Mouse (Mus musculus) hindbrain, embryonic 12.5 days (tissue): ENCODE measurements at regions not wholly inside any gene's neighbourhood (a gene's known extent, or its start where the extent isn't known, plus 50 kb on each side); places are given as distances from the start of the nearest gene placed in this dataset.

Source experiments
- ATAC-seq: fragments of 200-750 bp; cut with Nextera tagmentation; 2 replicates; pipeline ENCODE4 v1.8.0; 2017; ENCODE audit warnings: moderate TSS enrichment; ENCODE audit not compliant: low FRiP score
- H3K27ac ChIP-seq: fragments of 300-500 bp; sonication (generic); 2 replicates; pipeline ENCODE4 v1.5.1; 2016; ENCODE audit warnings: mild to moderate bottlenecking
- H3K27me3 ChIP-seq: fragments of 300-500 bp; sonication (generic); 2 replicates; pipeline ENCODE4 v1.6.1; 2016; ENCODE audit warnings: mild to moderate bottlenecking
- H3K36me3 ChIP-seq: fragments of 300-500 bp; sonication (generic); 2 replicates; pipeline ENCODE4 v1.6.1; 2016; ENCODE audit warnings: mild to moderate bottlenecking
- H3K4me1 ChIP-seq: fragments of 300-500 bp; sonication (generic); 2 replicates; pipeline ENCODE4 v1.6.1; 2016
- H3K4me2 ChIP-seq: fragments of 300-500 bp; sonication (generic); replicated peaks from 2 replicates; pipeline ENCODE4 v1.6.1; 2016; ENCODE audit warnings: mild to moderate bottlenecking
- H3K4me3 ChIP-seq: fragments of 300-500 bp; sonication (generic); 2 replicates; pipeline ENCODE4 v1.5.1; 2016; ENCODE audit warnings: mild to moderate bottlenecking
- H3K9ac ChIP-seq: fragments of 300-500 bp; sonication (generic); 2 replicates; pipeline ENCODE4 v1.6.1; 2016; ENCODE audit warnings: mild to moderate bottlenecking, moderate library complexity
- H3K9me3 ChIP-seq: fragments of 300-500 bp; sonication (generic); replicated peaks from 2 replicates; pipeline ENCODE4 v1.6.1; 2016; ENCODE audit warnings: mild to moderate bottlenecking
- WGBS: fragments of 180-500 bp; shearing (Covaris S2); methylation state at CpG from one replicate; pipeline ENCODE4 v1.1.7; 2016; 5-methylcytosine and 5-hydroxymethylcytosine counted together

DNA sequence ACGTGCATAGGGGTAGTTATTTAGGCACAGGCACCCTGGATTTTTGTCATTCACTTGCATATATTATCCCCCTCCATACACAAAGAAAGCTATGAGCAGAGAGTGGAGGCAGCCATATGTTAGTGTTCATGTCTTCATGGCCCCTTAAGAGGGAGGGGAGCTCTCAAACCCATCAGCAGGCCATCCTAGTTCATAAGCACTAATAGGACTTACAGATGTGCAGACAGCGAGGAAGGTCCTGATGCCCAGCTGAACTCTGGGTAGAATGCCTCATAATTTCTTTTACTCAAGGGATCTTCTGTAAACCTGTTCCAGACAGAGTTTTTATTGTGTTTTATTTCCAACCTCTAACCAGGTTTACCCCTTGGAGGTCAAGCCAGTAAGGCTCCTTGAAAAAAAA, 356.3 kb upstream of the Ubash3b start:
- peaks cover 8% of the 10 kb centered on the region; the same call in 1 of the 2 replicates for H3K4me1 ChIP-seq
- WGBS = 55% methylated on average over 2 of the region's 2 CpGs
- ATAC-seq = no peak

GRCm38 (mm10) chr9:41517053-41517696, 355.7 kb upstream of the Ubash3b start:
- no peaks in the 10 kb centered on the region for H3K9me3 ChIP-seq
- no peak overlapping the region for H3K4me2 ChIP-seq
- H3K27me3 ChIP-seq = no peaks in the 10 kb centered on the region
- H3K27ac ChIP-seq = peak overlapping the region; percentile 64
- H3K9ac ChIP-seq = no peak overlapping the region
- WGBS = 80% methylated on average over 2 of the region's 2 CpGs
- no peaks in the 10 kb centered on the region; the same call in 1 of the 2 replicates for H3K36me3 ChIP-seq
- ATAC-seq = no peak
- peaks cover 8% of the 10 kb centered on the region; the same call in 1 of the 2 replicates for H3K4me1 ChIP-seq
- H3K4me3 ChIP-seq = no peak overlapping the region

More for the DNA sequence above, 356.3 kb upstream of the Ubash3b start:
- Histone ChIP-seq H3K4me3 (no peak overlapping the region), H3K36me3 (peaks cover 3% of the 10 kb centered on the region; the same call in 1 of the 2 replicates), H3K27me3 (no peaks in the 10 kb centered on the region), H3K9ac (no peak overlapping the region), H3K4me2 (no peak overlapping the region), H3K27ac (peak overlapping the region; percentile 64; the same call in 1 of the 2 replicates), H3K9me3 (no peaks in the 10 kb centered on the region)

GRCm38 (mm10) chr9:41515192-41515591, 353.7 kb upstream of the Ubash3b start:
- Histone ChIP-seq H3K27me3 (no peaks in the 10 kb centered on the region), H3K9me3 (no peaks in the 10 kb centered on the region), H3K4me3 (no peak overlapping the region), H3K9ac (no peak overlapping the region), H3K36me3 (no peaks in the 10 kb centered on the region), H3K4me1 (peaks cover 8% of the 10 kb centered on the region; the same call in 1 of the 2 replicates), H3K4me2 (no peak overlapping the region), H3K27ac (no peak overlapping the region)
- ATAC-seq = no peak

GRCm38 (mm10) chr9:41513701-41514100, 352.2 kb upstream of the Ubash3b start:
- Histone ChIP-seq H3K4me2 (no peak overlapping the region), H3K4me3 (no peak overlapping the region), H3K9me3 (no peaks in the 10 kb centered on the region), H3K36me3 (peaks cover 4% of the 10 kb centered on the region), H3K4me1 (peaks cover 8% of the 10 kb centered on the region; the same call in 1 of the 2 replicates), H3K27me3 (no peaks in the 10 kb centered on the region), H3K27ac (no peak overlapping the region), H3K9ac (no peak overlapping the region)
- no peak for ATAC-seq
- WGBS = 44% methylated on average over 1 of the region's 1 CpGs

DNA sequence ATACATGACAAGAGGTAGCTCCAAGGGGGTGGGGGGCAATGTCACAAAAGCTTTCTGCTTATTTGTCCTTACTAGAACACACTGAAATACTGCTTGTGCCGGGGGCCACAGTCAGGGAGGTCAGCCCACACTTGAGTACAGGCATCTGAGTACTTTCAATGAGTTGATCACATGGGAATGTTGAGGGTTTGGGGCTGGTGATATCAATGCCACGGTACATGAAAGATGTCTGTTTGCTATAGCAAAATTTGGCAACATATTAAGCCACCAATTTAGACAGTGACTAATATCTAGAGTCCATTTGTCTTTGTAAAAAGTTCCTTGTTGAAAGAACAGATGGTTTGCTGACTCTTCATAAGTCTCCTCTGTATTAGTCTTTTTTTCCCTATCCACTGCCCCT, 348.1 kb upstream of the Ubash3b start:
- no peak overlapping the region for H3K27ac ChIP-seq
- H3K4me3 ChIP-seq = no peak overlapping the region
- WGBS = 93% methylated on average over 2 of the region's 2 CpGs
- no peak overlapping the region for H3K9ac ChIP-seq
- no peaks in the 10 kb centered on the region for H3K9me3 ChIP-seq
- no peaks in the 10 kb centered on the region for H3K4me1 ChIP-seq
- H3K4me2 ChIP-seq = no peak overlapping the region
- H3K27me3 ChIP-seq = no peaks in the 10 kb centered on the region
- peaks cover 19% of the 10 kb centered on the region for H3K36me3 ChIP-seq
- ATAC-seq = no peak

DNA sequence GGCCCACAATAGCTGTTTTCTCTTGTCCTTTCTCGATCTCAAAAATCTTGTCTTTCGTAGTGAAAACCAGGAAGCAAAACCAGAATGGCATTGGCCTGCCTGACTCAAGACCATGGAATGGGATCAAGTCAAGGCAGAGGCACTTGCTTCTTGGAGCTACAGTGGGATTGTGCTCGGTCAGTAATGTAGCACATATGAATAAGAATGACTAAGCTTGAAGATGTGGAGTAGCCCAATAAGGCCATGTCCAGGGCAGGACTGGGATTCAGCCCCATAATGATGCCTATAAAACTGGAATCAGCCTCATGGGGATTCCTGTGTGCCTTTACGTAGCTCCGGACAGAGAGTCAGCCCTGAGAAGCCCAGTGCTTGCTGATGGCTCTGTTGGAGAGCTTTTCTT, 347.2 kb upstream of the Ubash3b start:
- Histone ChIP-seq H3K4me2 (no peak overlapping the region), H3K9me3 (no peaks in the 10 kb centered on the region), H3K9ac (no peak overlapping the region), H3K27me3 (no peaks in the 10 kb centered on the region), H3K4me1 (no peaks in the 10 kb centered on the region), H3K36me3 (peaks cover 19% of the 10 kb centered on the region), H3K27ac (no peak overlapping the region), H3K4me3 (no peak overlapping the region)
- ATAC-seq = no peak
- WGBS = 95% methylated on average over 5 of the region's 5 CpGs

GRCm38 (mm10) chr9:41498326-41498725, 336.8 kb upstream of the Ubash3b start:
- no peaks in the 10 kb centered on the region for H3K27me3 ChIP-seq
- H3K4me1 ChIP-seq = no peaks in the 10 kb centered on the region
- no peak overlapping the region for H3K27ac ChIP-seq
- H3K9me3 ChIP-seq = no peaks in the 10 kb centered on the region
- no peak for ATAC-seq
- 91% methylated on average over 5 of the region's 5 CpGs for WGBS
- peaks cover 21% of the 10 kb centered on the region; the same call in 1 of the 2 replicates for H3K36me3 ChIP-seq
- no peak overlapping the region for H3K4me3 ChIP-seq
- no peak overlapping the region for H3K4me2 ChIP-seq
- H3K9ac ChIP-seq = no peak overlapping the region

DNA sequence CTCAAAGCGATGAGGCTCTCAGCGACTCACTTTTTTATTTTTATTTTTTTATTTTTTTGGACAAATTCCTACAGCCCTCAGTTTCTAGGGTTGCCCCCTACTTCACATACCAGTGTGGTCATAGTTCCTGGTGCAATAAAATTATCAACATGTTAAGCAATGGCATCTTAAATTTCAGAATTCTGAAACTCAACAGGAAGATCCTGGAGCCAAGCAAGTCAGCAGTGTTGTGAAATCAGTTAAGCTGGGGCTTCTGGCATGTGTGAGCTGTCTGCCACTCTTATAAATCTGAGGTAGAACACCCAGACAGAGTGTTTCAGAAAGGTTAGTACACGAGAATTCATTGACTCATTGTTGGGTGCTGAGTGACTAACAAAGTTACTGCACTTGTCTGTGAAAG, 328.6 kb upstream of the Ubash3b start:
- Histone ChIP-seq H3K27me3 (no peaks in the 10 kb centered on the region), H3K4me1 (no peaks in the 10 kb centered on the region), H3K27ac (no peak overlapping the region), H3K4me2 (no peak overlapping the region), H3K4me3 (no peak overlapping the region), H3K9me3 (no peaks in the 10 kb centered on the region), H3K9ac (no peak overlapping the region), H3K36me3 (peaks cover 31% of the 10 kb centered on the region)
- WGBS = 96% methylated on average over 3 of the region's 3 CpGs
- ATAC-seq = no peak

- Histone ChIP-seq H3K27me3 (no peaks in the 10 kb centered on the region), H3K36me3 (peaks cover 26% of the 10 kb centered on the region), H3K9ac (no peak overlapping the region), H3K4me2 (no peak overlapping the region), H3K27ac (no peak overlapping the region), H3K9me3 (no peaks in the 10 kb centered on the region), H3K4me3 (no peak overlapping the region), H3K4me1 (no peaks in the 10 kb centered on the region)
- WGBS = 92% methylated on average over 2 of the region's 2 CpGs
- no peak for ATAC-seq
Observed at GRCm38 (mm10) chr9:41488046-41488445, 326.5 kb upstream of the Ubash3b start.

GRCm38 (mm10) chr9:41483218-41483617, 321.7 kb upstream of the Ubash3b start:
- Histone ChIP-seq H3K4me3 (no peak overlapping the region), H3K27ac (no peak overlapping the region), H3K9ac (no peak overlapping the region), H3K36me3 (0 out of 2 replicates have a peak, but pooled peaks cover 7% of the 10 kb centered on the region), H3K4me2 (no peak overlapping the region), H3K27me3 (no peaks in the 10 kb centered on the region), H3K4me1 (no peaks in the 10 kb centered on the region), H3K9me3 (no peaks in the 10 kb centered on the region)
- 94% methylated on average over 3 of the region's 3 CpGs for WGBS
- no peak for ATAC-seq

DNA sequence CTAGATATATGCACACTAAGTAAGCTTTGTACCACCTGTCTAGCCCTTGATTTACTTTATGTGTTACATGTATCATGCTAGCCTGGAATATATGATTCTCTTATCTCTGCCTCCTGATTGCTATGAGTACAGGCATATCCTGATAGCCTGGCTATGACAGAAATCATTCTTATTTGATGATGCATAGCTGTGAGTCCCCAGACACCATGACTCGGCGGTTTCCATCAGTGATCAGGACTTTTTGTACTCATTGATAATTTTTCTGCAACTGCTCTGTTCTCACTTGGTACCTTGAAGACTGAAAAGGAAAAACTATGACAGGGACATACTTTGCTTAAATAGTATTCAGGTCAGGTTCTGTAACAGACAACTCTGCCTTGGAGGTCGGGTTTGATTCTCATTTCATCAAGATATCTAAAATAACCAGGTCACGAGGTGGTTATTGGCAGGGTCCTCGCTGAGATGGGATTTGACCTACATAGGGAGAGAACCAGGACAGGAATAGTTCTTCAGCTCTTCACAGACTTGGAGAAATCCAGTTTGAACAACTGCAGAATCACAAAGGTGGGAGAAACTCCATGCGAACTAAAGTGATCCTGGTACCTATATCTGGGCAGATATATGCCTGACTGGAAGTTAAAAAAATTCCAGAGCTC, 320.2 kb upstream of the Ubash3b start:
- H3K9ac ChIP-seq = no peak overlapping the region
- no peak for ATAC-seq
- H3K36me3 ChIP-seq = 0 out of 2 replicates have a peak, but pooled peaks cover 6% of the 10 kb centered on the region
- H3K27me3 ChIP-seq = no peaks in the 10 kb centered on the region
- H3K9me3 ChIP-seq = no peaks in the 10 kb centered on the region
- no peaks in the 10 kb centered on the region for H3K4me1 ChIP-seq
- H3K4me2 ChIP-seq = no peak overlapping the region
- WGBS = 95% methylated on average over 6 of the region's 6 CpGs
- no peak overlapping the region for H3K27ac ChIP-seq
- H3K4me3 ChIP-seq = no peak overlapping the region

DNA sequence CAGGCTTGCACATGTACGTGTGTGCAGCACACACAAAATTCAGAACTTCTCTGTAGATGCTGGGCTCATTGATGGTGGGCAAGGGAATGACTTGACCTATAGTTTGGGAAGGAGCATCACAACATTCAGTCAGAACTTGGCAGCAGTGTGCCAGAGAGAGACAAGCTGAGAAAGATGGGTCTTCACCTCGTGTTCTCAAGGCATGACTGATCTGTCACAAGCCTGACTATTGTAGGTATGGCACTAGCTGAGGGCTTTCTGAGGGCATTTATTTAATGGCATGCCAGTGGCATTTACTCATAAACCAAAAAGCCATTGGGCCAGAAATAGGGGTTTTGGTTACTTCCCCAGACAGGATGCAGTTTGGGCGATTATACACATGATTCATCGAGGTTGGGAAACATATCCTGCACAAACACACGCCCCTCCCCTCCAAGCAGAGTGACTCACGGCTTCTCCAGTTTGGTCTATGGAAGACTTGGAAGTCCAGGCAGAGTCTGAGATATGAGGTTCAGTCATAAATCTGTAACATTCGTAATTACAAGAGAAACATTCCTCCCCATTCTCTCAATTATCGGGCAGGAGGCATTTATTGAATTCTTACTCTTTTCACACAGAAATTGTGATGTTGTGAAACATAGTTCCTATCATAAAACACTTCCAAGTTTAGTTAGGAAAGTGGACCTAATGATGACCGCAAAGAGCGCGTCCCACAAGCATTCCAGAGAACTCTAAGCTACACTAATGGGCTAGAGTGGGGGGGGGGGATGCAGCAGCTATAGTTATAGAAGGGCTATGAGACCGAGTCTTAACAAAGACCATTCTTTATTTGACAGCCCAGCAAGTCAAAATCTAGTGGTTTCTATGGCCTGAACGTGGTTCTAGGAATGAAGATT, 318.6 kb upstream of the Ubash3b start:
- H3K36me3 ChIP-seq = 0 out of 2 replicates have a peak, but pooled peaks cover 6% of the 10 kb centered on the region
- no peaks in the 10 kb centered on the region for H3K9me3 ChIP-seq
- H3K4me1 ChIP-seq = peaks cover 4% of the 10 kb centered on the region
- H3K27me3 ChIP-seq = no peaks in the 10 kb centered on the region
- H3K4me3 ChIP-seq = no peak overlapping the region
- WGBS = 92% methylated on average over 13 of the region's 13 CpGs
- ATAC-seq = no peak
- H3K9ac ChIP-seq = no peak overlapping the region
- H3K4me2 ChIP-seq = no peak overlapping the region
- H3K27ac ChIP-seq = no peak overlapping the region
